Mouse (Mus musculus): Measurements from ENCODE around the gene Serpinb6a.

The Serpinb6a gene

DNA sequence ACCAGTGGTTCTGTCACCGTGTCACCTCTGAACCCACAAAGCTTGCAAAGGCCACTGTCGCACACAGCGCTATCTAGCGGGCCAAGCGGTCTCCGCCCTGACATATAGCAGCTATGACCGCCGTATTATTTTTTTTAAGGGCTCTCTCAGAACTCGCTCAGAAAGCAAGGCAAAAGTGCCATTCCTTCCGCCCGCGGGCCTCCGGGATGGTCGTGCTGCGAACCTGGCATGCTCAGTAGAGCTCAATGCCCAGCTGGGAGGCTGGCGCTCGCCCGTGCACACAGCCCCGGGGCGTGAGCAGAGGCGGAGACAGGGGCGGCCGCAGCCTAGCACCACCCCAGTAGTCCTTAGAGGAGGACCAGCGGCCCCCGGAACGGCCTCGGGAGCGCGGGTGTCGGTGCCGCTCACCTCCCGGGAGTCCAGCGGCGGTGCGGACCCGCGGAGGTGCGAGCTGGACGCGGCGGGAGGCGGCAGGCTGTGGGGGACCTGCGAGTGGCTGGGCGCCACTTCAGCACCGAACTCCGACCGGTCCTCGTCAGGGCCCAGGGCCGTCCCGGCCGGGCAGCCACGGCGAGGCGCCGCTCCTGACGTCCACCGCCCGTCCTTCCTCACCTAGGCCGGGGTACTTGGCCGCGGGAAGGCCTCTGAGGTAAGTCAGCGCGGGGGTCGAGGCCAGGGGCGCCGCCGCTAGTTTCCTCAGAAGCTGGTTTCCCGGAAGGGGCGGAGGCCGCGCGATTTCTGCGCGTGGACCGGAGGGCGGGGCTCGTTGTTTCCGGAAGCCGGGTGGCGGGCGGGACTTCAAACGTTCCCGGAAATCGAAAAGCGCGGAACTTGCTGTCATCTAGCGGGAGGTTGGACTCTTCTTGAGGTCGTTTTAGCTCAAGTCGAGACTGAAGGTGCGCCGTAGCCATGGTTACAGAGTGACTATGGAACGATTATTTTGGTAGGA is at the start of gene Serpinb6a, which contains the start of gene Ripk1:
Serpinb6a (minus strand) TSS at position 737 of the 949 bp plus-strand sequence.
Ripk1 (plus strand) TSS at position 306 of the 949 bp plus-strand sequence.
- DNase-seq (ENCODE audit: low spot score in 2 of 2) = peak; percentile 70 to 86

DNA sequence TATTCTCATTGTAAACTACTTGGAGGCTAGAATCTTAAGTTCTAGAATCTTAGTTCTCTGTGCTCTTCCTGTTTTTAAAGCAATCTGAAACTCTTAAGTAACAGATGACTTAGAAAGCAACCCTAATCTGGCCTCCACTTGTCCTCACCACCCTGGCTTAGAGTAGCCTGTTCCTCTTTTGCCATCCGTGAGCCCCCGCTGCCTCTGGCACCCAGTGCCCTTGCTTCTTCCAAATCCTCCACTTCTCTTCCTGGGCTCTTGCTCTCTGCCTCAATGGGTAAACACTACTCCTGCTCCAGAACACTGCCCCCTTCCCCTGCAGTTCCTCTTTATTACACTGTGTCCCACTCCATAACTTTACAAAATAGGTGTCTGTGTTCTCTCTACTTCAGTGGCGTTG is 49.1 kb upstream of the Serpinb6a start:
- DNase-seq (ENCODE audit: low spot score in 2 of 2) = no peak

DNA sequence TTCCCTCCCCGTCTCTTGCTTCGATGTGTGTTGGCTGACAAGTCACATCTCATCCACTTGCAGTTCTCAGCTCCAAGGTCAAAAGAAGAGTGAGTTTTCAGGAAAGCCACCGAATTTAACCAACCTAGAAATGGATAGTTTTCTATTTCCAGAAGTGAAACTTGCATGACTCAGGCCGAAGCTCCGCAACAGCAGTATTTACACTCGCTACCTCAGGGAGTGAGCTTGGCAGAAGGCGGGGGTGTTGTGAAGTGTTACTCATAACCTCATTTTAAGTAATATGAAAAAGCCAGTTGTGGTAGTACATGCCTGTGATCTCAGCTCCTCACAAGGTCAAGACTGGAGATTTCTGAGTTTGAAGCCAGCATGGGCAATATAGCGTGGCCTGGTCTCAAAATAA is 47.9 kb upstream of the Serpinb6a start:
- peak; percentile 57 to 71 for DNase-seq (ENCODE audit: low spot score in 2 of 2)

DNA sequence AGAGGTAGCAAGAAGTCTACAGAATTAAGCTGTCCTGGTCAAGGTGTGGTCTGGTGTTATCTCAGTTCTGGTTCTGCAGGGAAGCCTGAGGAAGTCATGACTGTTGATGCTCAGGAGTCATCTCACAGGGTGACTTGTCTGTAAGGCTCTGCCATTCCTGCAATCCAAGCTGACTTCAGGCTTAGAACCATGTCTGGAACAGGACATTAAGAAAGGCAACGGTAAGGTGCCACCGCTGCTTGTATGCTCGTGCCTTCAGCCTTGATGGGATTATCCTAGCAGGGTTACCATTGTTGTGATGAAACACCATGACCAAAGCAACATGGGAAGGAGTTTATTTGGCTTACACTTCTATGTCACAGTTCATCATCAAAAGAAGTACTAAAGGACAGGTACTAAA is 44.9 kb upstream of the Serpinb6a start:
- no peak for DNase-seq (ENCODE audit: low spot score in 2 of 2)

DNA sequence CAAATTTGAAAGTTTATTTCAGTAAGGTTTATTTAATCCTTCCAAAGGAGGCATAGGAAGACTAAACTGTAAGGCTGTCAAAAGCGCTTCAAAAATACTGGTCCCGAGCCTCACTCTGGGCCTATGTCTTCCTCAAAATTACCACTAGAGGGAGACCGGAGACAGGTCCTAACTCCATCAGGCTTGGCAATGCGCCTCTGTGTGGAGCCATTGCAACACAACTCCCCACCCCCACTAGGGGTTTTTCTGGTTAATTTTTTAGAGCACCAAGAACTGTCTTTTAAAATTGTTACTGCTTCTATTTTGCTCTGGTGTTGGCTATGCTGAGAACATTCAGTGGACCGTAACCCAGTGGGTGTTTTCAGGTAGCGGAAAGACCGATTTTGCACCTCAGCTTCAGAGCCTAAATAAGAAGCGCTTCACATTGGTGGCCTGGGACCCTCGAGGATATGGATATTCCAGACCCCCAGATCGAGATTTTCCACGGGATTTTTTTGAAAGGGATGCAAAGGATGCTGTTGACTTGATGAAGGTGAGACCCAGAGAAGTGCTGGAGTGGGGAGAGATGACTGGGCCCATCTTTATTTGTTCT is 43.9 kb upstream of the Serpinb6a start:
- peak; percentile 55 to 86 for DNase-seq (ENCODE audit: low spot score in 2 of 2)

DNA sequence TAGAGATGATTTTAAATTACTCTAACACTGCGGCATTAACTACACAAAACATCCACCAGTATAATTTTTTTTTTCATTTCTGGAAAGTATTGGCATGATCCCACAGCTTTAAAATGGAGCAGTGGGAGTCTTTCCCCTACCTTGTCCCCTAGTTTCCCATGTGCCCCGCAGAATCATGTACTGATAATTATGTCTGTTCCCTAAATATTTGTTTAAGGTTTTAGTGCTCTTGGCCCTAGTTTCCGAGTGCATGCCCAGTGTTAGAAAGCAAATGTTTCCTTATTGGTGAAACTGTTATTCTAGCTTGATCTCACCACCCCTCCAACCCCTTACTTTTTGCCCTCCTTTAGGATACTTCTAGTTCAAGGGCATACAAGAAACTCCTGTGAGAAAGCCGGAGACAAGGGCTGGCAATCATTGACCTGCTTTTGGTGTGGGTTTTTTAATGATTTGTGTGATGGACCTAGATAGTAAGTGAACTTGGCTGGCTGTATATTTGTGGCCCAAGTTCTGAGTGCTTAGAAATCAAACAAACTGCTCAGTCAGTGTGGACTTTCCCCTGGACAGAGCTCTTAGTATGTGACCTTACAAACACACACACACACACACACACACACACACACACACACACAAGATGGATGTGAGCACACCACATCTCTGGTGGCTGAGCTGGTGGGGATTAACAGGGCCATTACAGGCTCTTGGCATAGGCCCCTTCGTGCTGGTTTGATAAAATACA is 43.1 kb upstream of the Serpinb6a start:
- DNase-seq (ENCODE audit: low spot score in 2 of 2) = no peak

DNA sequence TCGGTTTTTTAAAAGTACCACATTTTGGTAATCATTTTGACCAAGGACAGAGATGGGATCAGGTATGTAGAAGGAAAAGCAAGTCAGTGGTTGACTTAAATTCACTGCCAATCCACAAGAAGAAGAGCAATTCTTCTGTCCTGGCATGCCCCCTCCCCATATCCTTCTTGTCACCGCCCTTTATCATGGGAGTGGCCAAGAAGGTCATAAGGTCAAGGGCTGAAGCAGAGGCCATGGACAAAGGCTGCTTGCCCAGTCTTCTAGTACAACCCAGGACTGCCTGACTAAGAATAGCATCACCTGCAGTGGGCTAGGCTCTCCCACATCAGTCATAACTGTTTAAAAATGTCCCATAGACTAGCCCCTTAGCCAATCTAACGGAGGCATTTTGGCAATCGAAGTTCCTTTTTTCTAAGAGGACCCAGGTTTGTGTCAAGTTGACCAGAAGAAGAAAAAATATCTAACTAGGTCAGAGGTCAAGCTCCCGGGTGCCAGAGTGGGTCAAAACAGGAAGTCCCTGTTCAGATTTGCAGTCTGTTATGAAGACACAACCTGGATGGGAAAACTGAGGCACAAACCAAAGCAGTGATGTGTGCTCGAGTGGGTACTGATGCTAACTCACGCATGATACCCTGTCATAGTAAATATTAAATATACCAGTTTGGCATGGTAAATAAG is 41.3 kb upstream of the Serpinb6a start:
- DNase-seq (ENCODE audit: low spot score in 2 of 2) = no peak

DNA sequence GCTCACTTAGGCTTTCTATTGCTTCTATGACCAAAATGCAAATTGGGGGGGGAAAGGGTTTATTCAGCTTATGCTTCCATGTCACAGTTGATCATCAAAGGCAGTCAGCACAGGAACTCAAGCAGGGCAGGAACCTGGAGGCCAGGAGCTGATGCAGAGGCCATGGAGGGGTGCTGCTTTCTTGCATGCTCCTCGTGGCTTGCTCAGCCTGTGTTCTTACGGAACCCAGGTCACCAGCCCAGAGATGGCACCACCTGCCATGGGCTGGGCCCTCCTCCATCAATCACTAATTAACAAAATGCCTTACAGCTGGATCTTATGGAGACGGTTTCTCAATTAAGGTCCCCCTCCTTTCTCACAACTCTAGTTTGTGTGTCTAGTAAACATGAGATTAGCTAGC is 37.5 kb upstream of the Serpinb6a start:
- no peak for DNase-seq (ENCODE audit: low spot score in 2 of 2)

DNA sequence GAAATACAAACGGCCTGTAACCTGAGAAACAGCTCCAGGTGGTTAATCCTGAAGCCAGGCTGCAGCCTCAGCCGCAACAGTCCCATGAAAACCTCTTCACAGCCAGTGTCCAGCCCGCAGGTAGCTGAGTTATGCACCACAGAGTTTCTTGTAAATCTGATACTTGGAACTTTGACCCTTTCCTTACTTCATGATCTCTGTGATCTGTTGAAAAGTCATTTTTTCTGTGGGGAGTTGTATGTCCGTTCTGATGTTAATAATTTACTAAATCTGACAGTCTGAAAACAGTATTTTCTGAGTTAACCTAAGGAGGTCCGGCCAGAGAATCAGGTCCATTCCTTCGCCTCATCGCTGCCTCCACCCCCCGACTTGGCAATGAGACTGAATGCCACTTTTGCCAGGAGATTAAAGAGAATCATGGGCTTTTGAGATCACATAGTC is 36.3 kb upstream of the Serpinb6a start:
- DNase-seq (ENCODE audit: low spot score in 2 of 2) = no peak

DNA sequence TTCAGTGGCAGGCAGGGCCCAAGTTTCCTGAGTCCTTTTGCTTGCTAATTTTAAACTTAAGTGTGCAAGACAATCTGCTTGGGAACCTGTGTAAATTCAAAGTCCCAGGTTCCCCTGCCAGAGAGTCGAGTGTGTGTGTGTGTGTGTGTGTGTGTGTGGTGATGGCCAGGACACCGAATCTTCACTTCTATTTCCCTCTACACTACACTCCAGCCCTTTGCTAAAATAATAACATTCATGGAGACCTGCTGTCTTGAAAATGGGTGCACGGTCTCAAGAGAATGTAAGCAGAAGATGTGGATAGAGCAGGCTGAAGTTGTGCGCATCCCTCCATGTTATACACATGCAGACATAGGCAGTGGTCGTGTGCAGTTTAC is 35.5 kb upstream of the Serpinb6a start:
- no peak for DNase-seq (ENCODE audit: low spot score in 2 of 2)

DNA sequence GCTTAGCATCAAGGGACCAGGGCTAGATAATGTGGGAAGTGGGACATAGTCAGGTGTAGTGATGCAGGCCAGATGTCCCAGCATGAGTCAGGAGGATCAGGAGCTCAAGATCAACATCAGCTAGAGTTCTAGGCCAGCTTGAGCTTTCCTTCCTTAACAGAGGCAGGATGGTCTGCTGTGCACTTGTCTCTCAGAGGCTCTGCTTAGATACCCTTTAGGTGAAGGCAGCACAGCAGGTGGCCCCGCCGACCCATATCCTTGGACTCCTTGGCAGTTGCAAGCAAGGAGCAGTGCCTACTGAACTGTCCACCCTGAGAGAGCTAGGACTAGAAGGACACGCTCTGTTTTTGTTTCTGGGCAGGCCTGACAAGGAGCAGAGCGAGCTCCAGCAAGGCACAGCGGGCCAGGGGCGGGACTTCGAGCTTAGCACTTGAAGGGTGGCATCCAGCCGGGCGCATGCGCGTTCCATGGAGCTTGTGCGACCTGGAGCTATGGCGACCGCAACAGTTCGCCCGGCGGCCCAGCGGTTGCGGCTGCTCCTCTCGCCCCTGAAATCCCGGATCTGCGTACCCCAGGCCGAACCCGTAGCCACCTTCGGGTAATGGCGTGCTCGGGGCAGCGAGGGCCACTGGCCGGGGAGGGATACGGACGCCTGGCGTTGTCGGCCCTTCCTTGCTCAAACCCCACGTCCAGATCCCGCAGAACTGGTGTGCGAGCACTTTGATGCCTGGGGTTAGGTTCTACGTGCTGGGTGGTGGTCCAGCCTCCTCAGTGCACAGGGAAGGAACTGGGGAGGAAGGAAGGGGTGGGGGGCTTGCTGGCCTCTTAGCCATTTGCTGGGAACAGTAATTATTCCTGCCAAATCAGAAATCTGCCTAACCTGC is 34.8 kb upstream of the Serpinb6a start, which contains the start of gene Bphl:
Bphl (plus strand) TSS at position 426 of the 884 bp plus-strand sequence.
- peak; percentile 73 to 92 for DNase-seq (ENCODE audit: low spot score in 2 of 2)

DNA sequence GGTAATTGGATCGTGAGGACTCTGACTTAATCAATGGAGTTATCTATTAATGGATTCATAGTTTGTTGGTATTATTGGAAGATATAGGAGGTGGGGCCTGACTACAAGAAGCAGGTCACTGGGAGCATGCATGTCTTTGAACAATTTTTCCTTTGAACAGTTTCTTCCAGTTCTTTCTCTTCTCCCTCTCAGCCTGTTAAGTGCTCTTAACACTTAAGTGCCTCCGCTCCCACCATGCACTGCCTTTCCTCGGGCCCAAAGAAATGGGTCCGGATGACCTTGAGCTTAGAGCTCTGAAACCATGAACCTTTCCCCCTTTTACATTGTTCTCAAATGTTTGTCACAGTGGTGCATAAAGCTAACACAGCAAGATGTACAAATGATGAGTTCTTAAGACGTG is 34.1 kb upstream of the Serpinb6a start:
- DNase-seq (ENCODE audit: low spot score in 2 of 2) = no peak

DNA sequence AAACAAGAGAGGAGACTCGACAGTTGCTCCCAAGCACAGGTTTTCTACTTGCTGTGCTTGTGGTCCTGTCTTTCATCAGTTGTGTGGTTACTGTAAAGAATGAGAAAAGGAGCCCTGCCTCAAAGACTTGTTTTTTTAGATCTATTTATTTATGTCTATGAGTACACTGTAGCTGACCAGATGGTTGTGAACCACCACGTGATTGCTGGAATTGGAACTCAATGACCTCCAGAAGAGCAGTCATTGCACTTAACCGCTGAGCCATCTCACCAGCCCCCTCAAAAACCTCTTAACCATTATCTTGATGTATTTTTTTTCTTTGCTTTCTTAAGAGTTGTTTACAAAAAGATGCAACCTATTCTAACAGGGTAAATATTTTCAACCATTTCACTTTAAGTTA is 32.8 kb upstream of the Serpinb6a start:
- no peak for DNase-seq (ENCODE audit: low spot score in 2 of 2)

DNA sequence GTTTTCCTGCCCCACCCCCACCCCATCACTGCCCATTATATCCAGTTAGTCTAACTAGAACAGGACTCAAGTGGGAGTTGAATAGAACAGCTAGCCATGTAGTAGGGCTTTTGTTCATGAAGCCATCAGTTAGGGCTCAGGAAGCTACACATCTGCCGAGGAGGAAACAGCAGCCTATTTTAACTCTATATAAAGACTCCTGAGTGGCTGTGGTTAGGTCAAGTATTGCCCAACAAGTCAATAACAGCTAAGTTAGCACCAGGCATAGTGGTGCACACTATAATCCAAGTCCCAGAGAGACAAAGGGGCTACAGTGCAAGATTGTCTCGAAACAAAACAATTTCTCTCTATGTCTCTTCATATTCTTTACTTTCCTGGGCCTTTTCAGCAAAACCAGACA is 29.4 kb upstream of the Serpinb6a start:
- no peak for DNase-seq (ENCODE audit: low spot score in 2 of 2)

DNA sequence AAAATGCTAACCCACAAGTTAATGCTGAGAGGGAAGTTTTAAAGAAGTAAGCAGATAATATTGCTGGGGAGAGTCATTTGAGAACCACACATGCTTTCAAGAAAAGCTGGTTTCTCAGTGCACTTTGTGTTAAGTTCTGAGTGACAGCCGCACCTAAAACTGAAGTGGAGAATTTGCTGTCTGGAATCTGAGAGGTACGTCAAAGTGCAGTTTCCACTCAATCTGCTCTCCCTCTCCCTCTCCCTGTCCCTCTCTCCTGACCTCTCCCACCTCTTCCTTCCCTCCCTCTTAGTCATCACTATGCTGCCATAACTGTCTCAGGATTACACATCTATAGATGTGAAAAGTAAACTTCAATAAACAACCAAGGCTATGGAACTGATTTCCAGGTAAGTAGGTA is 19.4 kb upstream of the Serpinb6a start:
- DNase-seq (ENCODE audit: low spot score in 2 of 2) = no peak

DNA sequence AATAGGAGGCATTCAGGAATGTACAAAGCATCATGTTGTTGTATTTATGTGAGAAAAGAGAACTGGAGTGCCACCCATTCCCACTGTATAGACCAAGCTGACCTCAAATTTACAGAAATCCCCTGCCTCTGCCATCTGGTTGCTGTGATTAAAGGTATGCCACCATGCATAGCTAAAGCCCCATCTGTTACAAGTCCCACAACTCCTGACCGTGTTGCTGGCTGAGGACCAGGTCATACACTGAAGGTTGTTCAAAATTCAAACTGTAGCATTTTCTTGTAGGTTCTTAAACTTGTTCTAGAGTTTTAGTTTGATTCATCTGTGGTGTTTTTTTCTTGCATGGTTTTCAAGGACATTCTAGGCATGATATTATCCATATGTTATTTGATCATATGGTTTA is 15.9 kb upstream of the Serpinb6a start:
- no peak for DNase-seq (ENCODE audit: low spot score in 2 of 2)

DNA sequence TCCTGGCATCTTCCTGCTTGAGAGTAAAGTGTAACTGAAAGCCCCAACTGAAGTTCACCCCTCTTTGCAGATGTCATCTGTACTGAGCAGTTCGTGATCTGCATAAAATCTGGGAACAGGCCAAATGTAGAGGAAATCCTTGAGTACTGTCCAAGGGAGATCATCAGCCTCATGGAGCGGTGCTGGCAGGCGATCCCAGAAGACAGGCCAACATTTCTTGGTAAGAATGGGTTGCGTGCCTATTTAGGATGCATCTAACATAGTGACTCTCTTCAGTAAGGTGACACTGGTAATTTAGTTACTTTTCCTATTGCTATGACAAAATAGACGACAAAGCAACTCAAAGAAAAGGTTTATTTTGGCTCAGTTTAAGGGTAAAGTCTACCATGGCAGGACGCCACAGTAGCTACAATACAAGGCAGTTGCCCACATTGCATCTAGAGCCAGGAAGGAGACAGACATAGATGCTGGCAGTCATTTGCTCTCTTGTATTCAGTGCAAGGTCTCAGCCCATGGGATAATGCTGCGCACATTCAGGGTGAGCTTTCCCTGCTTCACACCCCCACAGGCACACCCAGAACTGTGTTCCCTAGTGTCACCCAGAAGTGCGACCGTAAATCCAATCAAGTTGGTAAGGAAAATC is 14.5 kb upstream of the Serpinb6a start:
- DNase-seq (ENCODE audit: low spot score in 2 of 2) = no peak

DNA sequence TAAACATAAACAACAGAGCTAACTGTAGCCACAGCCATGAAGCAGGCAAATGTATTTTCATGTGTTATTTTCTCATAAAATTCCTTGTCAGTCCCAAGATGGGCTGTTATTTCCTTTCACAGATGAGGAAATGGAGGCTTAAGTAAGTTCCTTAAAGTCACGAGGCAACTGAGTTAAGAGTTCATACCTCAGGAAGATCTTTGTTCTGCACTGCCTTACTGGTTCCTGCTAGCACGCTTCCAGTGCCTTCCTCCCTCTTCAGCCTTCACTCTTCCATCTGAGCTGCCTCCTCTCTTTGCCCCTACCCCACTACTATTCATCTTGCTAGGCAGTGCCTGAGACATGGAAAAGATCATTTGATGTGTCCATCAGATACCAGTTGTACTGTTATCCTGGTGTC is 4.6 kb upstream of the Serpinb6a start:
- no peak for DNase-seq (ENCODE audit: low spot score in 2 of 2)

DNA sequence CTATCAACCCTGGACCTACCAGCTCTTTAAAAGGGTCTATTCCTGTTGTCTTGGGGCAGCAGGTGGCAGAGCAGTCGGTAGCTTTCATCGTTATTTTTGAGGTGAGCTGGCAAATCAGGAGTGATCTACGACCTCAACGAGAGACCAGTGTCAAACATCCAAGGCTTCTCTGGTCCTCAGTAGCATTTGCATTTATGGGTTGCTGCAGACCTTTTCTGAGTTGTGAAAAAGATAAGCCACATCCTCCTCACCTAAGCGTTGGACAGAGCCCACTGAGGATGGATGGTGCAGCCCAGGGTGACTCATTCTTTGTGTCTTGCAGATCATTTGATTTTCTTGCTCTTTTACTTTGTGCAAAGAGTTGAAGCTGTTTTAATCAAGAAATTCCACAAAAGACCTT is 464 bp upstream of the Serpinb6a start:
- DNase-seq (ENCODE audit: low spot score in 2 of 2) = peak in 1 of 2 experiments; percentile 8

DNA sequence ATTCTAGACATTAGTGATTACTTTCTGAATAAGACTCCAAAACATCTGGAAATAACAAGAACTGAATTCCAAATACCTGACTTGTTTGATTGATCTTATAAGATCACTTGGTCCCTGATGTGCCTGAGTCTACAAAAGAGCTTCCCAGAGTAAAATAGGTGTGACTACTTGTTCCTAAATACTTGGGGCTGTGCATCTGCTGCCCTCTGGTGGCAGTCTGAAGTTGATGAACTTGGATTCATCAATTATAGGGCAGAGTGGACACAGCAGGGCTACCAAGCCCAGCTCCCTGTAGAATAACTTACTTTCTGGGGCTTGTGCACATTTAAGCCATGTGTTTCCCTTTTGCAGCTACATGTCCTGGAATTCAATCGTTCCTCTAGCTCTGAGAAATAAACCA is 7.4 kb downstream of the Serpinb6a start:
- DNase-seq (ENCODE audit: low spot score in 2 of 2) = peak in 1 of 2 experiments; percentile 74

All from left cerebral cortex, adult 9 months (tissue).